Mouse (Mus musculus) cerebellum, adult 9-11 months (tissue): ENCODE data around the gene Nup62.

Experiments used
- DNase-seq: peaks from one replicate; pipeline ENCODE4 v3.0.0; 2022

Nup62 gene

GRCm38 (mm10) chr7:44850146-44850545 lies 34.3 kb downstream of the Nup62 start:
- DNase-seq, result no peak

- peak; percentile 58 for DNase-seq
These were observed 35.1 kb downstream of the Nup62 start for GRCm38 (mm10) chr7:44850789-44851624.

GRCm38 (mm10) chr7:44851625-44852234 lies 35.8 kb downstream of the Nup62 start:
- DNase-seq, result peak; percentile 63

- peak; percentile 70 for DNase-seq
These were observed 36.6 kb downstream of the Nup62 start for GRCm38 (mm10) chr7:44852259-44853027.

- peak; percentile 68 for DNase-seq
These were observed 37.2 kb downstream of the Nup62 start for GRCm38 (mm10) chr7:44853065-44853464.

- peak; percentile 75 for DNase-seq
These were observed 37.9 kb downstream of the Nup62 start for GRCm38 (mm10) chr7:44853596-44854355.

GRCm38 (mm10) chr7:44854356-44855031 lies 38.6 kb downstream of the Nup62 start:
- peak; percentile 86 for DNase-seq

GRCm38 (mm10) chr7:44855036-44855435 lies 39.1 kb downstream of the Nup62 start:
- no peak for DNase-seq

GRCm38 (mm10) chr7:44856265-44856916 lies 40.5 kb downstream of the Nup62 start:
- DNase-seq, result peak; percentile 52

- DNase-seq, result peak; percentile 89
These were observed 41.2 kb downstream of the Nup62 start, which contains the start of gene Pnkp for GRCm38 (mm10) chr7:44857042-44857552. Gene Pnkp, plus strand, starts transcription at chr7:44857139.

- peak; percentile 74 for DNase-seq
These were observed 42.0 kb downstream of the Nup62 start for GRCm38 (mm10) chr7:44857905-44858304.

- peak; percentile 68 for DNase-seq
These were observed 44.0 kb downstream of the Nup62 start for GRCm38 (mm10) chr7:44859896-44860295.

- DNase-seq, result peak; percentile 75
These were observed 44.9 kb downstream of the Nup62 start for GRCm38 (mm10) chr7:44860576-44861428.

- DNase-seq, result peak; percentile 58
These were observed 45.5 kb downstream of the Nup62 start for GRCm38 (mm10) chr7:44861429-44861816.

GRCm38 (mm10) chr7:44862434-44862833 lies 46.5 kb downstream of the Nup62 start:
- no peak for DNase-seq

- no peak for DNase-seq
These were observed 47.3 kb downstream of the Nup62 start for GRCm38 (mm10) chr7:44863210-44863609.

GRCm38 (mm10) chr7:44863982-44864494 lies 48.1 kb downstream of the Nup62 start:
- no peak for DNase-seq

- peak; percentile 71 for DNase-seq
These were observed 49.0 kb downstream of the Nup62 start for GRCm38 (mm10) chr7:44864595-44865542.
